Mouse (Mus musculus): ENCODE data around the gene Ntn4. TPM values are rescaled to one million over a fixed set of nuclear protein-coding genes. Genes with fewer than 3 reads are reported as not detected.

Gene Ntn4
- polyA plus RNA-seq, 1 experiment: 14.6 TPM

DNA sequence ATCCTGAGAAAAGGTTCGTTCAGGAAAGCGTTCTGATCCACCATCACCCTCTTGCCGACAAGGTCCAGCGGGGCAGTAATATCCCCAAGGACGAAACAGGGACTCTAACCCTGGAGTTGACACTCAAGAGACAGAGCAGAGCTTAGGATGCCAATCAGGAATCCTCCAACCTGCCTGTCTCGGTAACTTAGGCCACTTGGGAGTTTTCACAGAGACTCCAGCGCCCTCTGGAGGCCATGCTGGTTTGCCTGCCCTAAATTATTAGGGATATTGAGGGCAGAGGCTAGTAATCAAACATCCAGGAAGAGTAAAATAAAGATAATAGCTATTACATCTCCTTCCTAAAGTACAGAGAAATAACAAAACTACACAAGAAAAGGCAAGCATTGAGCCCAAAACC is 136.9 kb downstream of the Ntn4 start:
- no peak overlapping the region for H3K4me3 ChIP-seq (replicated peaks; ENCODE audit: insufficient read depth, low read depth, low read length)
- DNase-seq: peak; percentile 70 to 84
- 46% methylated on average over 7 of the region's 7 CpGs for WGBS
- H3K4me1 ChIP-seq (ENCODE audit: control insufficient read depth, insufficient read depth, low read length): no peaks in the 10 kb centered on the region
- no peak overlapping the region for H3K27ac ChIP-seq (ENCODE audit: insufficient read depth, low read length)
- H3K27me3 ChIP-seq (ENCODE audit: control insufficient read depth, insufficient read depth, low read length): no peaks in the 10 kb centered on the region
- no peak for TF ChIP-seq POLR2A (IDR thresholded peaks at IDR 0.05; ENCODE audit: borderline replicate concordance, insufficient read depth, low read length)
- peak; percentile 70 for TF ChIP-seq CTCF (IDR thresholded peaks at IDR 0.05; ENCODE audit: borderline replicate concordance, insufficient read depth, low read depth, low read length)

DNA sequence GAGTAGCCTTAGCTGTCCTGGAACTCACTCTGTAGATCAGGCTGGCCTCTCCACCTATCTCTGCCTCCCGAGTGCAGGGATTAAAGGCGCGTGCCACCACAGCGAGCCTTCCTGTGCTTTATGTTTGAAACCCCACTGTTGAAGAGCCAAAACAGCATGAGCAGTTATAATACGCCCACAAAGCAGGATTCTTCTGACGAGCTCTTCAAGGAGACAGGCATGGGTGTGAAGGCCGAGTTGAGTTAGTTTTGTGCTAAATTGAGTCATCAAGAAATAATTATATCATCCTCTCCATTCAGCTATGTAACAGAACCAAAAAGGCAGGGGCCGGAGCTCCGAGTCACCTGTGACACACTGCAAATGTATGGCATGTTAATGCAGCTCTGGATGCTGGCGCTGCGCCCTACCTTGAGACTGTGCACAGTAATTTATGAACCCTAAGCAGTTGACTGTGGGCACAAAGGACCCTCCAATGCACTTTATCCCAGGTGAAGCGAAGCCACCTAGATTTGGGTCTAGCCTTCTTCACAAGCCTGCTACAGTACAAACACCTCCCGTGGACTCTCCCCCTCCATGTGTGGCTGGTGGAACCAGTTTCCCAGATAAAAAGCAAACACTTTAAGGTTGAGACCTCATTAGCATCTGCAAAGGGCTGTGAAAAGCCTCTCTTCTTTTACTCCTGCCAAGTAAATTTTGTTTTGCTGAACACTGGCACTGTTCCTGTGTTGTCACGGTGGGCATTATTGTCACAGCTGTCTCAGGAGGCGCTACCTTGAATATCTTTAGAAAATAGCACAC is 142.9 kb downstream of the Ntn4 start:
- TF ChIP-seq CTCF (IDR thresholded peaks at IDR 0.05; ENCODE audit: borderline replicate concordance, insufficient read depth, low read depth, low read length) (no peak), POLR2A (IDR thresholded peaks at IDR 0.05; ENCODE audit: borderline replicate concordance, insufficient read depth, low read length) (no peak)
- H3K4me1 ChIP-seq (ENCODE audit: control insufficient read depth, insufficient read depth, low read length): no peaks in the 10 kb centered on the region
- no peak for DNase-seq
- H3K27ac ChIP-seq (ENCODE audit: insufficient read depth, low read length): no peak overlapping the region
- WGBS: 67% methylated on average over 15 of the region's 15 CpGs
- H3K27me3 ChIP-seq (ENCODE audit: control insufficient read depth, insufficient read depth, low read length): no peaks in the 10 kb centered on the region
- H3K4me3 ChIP-seq (replicated peaks; ENCODE audit: insufficient read depth, low read depth, low read length): no peak overlapping the region

Other genes with a start within 250 kb of the Ntn4 start
- 64.8 and 66.8 TPM in 2 replicates for gene Lta4h, start 187.3 kb upstream of the Ntn4 start, polyA plus RNA-seq (2012; rRNA removed)
- gene Hal, start 151.9 kb upstream of the Ntn4 start, polyA plus RNA-seq (2012; rRNA removed): 0.05 and 0.18 TPM in 2 replicates
- not detected in 2 replicates for gene Amdhd1, start 100.6 kb upstream of the Ntn4 start, polyA plus RNA-seq (2012; rRNA removed)
- gene Ccdc38, start 100.0 kb upstream of the Ntn4 start, polyA plus RNA-seq (2012; rRNA removed): 0.03 TPM in 1 of 2 replicates, not detected in the other
- gene Snrpf, start 51.0 kb upstream of the Ntn4 start, polyA plus RNA-seq (2012; rRNA removed): 49.0 and 52.2 TPM in 2 replicates
- gene Usp44, start 190.9 kb downstream of the Ntn4 start, polyA plus RNA-seq (2012; rRNA removed): 0.05 TPM in 2 replicates

All from cerebellum, adult 2 months (tissue).